Mouse (Mus musculus) stomach, postnatal 0 days (tissue): ENCODE measurements at regions not wholly inside any gene's neighbourhood (a gene's known extent, or its start where the extent isn't known, plus 50 kb on each side); places are given as distances from the start of the nearest gene placed in this dataset.

ENCODE experiments used
- CTCF ChIP-seq: IDR thresholded peaks from 2 replicates; pipeline ENCODE4 v1.5.1; 2016; ENCODE audit warnings: antibody characterized with exemption, low read depth, mild to moderate bottlenecking, moderate library complexity
- EP300 ChIP-seq: optimal IDR thresholded peaks from 2 replicates; pipeline ENCODE3; 2016; ENCODE audit warnings: antibody characterized with exemption

GRCm38 (mm10) chr4:152637088-152637487 is 159.4 kb upstream of the Kcnab2 start:
- TF ChIP-seq CTCF (no peak), EP300 (no peak)
